In the genomic region with DNA sequence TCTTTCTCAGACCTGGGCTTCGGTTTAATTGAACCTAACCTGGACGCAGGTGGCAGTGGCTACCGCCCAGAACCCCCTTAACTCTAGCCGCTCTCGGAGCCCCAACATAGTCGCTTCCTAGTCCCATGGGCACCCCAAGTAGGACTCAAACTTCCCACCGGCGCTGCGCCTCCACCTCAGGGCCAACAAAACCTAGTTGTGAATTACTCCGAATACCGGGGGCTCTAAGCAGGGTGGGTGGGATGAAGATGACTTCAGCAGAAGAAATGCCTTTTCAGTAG, we compare ENCODE assay signal across 17 mouse cellular contexts. TPM values are rescaled to one million over a fixed set of nuclear protein-coding genes. Genes with fewer than 3 reads are reported as not detected.
DNase-seq lines count a peak whose midpoint lies in the region; ATAC-seq and TF ChIP-seq lines count a peak whose summit lies in the region.
"Had no signal": no experiment of that assay in that cellular context is flagged by ENCODE, and none has a peak within 500 bp of the region (broad histone marks: within the 10 kb centered on the region; RNA-seq: fewer than 3 reads in every experiment).

No protein-coding gene starts in this region.

- ATAC-seq in heart, embryonic 11.5 days (replicated peaks; ENCODE audit: insufficient number of reproducible peaks, low FRiP score, low TSS enrichment) = no peak
- no peak for ATAC-seq in embryonic facial prominence, embryonic 12.5 days (ENCODE audit: insufficient number of reproducible peaks, insufficient read depth, low FRiP score, low TSS enrichment)
- ATAC-seq in limb, embryonic 12.5 days (ENCODE audit: insufficient number of reproducible peaks, insufficient read depth, low FRiP score, low TSS enrichment, low read depth) = 0 out of 2 replicates have a peak, but pooled peaks have one; percentile 10
- ATAC-seq in CD4-positive, CD25-positive, alpha-beta regulatory T cell, adult 4 months = no peak
- ATAC-seq: intestine, embryonic 15.5 days; liver, embryonic 12.5 days had no signal

- H3K4me3 ChIP-seq in heart, embryonic 10.5 days = no peak overlapping the region
- no peak overlapping the region for H3K4me3 ChIP-seq in heart, embryonic 11.5 days (ENCODE audit: low read depth, low read length)
- H3K4me3 ChIP-seq in E14TG2a.4 (replicated peaks; ENCODE audit: low read length) = 0 out of 2 replicates have a peak overlapping the region, but pooled peaks have one; percentile 20
- H3K4me3 ChIP-seq in embryonic facial prominence, embryonic 12.5 days = no peak overlapping the region
- H3K4me3 ChIP-seq in limb, embryonic 12.5 days (replicated peaks) = no peak overlapping the region
- H3K4me3 ChIP-seq: intestine, embryonic 15.5 days; liver, embryonic 12.5 days had no signal

- H3K4me1 ChIP-seq in heart, embryonic 10.5 days = peaks cover 7% of the 10 kb centered on the region; the same call in 1 of the 2 replicates
- no peaks in the 10 kb centered on the region for H3K4me1 ChIP-seq in heart, embryonic 11.5 days (ENCODE audit: control insufficient read depth, insufficient read depth, low read length)
- H3K4me1 ChIP-seq in E14TG2a.4 (replicated peaks; ENCODE audit: low read depth, low read length) = peaks cover 96% of the 10 kb centered on the region
- peaks cover 17% of the 10 kb centered on the region; the same call in 1 of the 2 replicates for H3K4me1 ChIP-seq in embryonic facial prominence, embryonic 12.5 days
- H3K4me1 ChIP-seq in limb, embryonic 12.5 days (replicated peaks) = peaks cover 34% of the 10 kb centered on the region
- H3K4me1 ChIP-seq: intestine, embryonic 15.5 days; liver, embryonic 12.5 days had no signal

- H3K36me3 ChIP-seq in heart, embryonic 10.5 days = no peaks in the 10 kb centered on the region
- no peaks in the 10 kb centered on the region for H3K36me3 ChIP-seq in heart, embryonic 11.5 days (ENCODE audit: control insufficient read depth, insufficient read depth, low read length)
- no peaks in the 10 kb centered on the region for H3K36me3 ChIP-seq in E14TG2a.4 (ENCODE audit: insufficient read depth, low read length)
- H3K36me3 ChIP-seq in embryonic facial prominence, embryonic 12.5 days = no peaks in the 10 kb centered on the region
- H3K36me3 ChIP-seq in limb, embryonic 12.5 days = no peaks in the 10 kb centered on the region
- H3K36me3 ChIP-seq: intestine, embryonic 15.5 days; liver, embryonic 12.5 days had no signal

- DNase-seq in heart, embryonic 10.5 days (ENCODE audit: low spot score) = peak; percentile 72
- no peak for DNase-seq in gastrocnemius, postnatal 25 days
- no peak for DNase-seq in cerebellum, adult 8-10 months
- DNase-seq: B cell, adult 2 months; cerebellum, adult 9-10 months; gastrocnemius, postnatal 14 days; heart, postnatal 14 days; kidney, postnatal 4 days; lung, embryonic 14.5 days had no signal

- H3K4me2 ChIP-seq in heart, embryonic 11.5 days = no peak overlapping the region
- peak overlapping the region; percentile 7; the same call in 1 of the 2 replicates for H3K4me2 ChIP-seq in embryonic facial prominence, embryonic 12.5 days (replicated peaks)
- peak overlapping the region; percentile 49 for H3K4me2 ChIP-seq in limb, embryonic 12.5 days
- H3K4me2 ChIP-seq: intestine, embryonic 15.5 days; liver, embryonic 12.5 days; lung, embryonic 14.5 days had no signal

- no peaks in the 10 kb centered on the region for H3K9me3 ChIP-seq in heart, embryonic 10.5 days
- no peaks in the 10 kb centered on the region for H3K9me3 ChIP-seq in heart, embryonic 11.5 days (replicated peaks; ENCODE audit: control insufficient read depth, low read length)
- H3K9me3 ChIP-seq in E14TG2a.4 (ENCODE audit: low read length) = no peaks in the 10 kb centered on the region
- H3K9me3 ChIP-seq in embryonic facial prominence, embryonic 12.5 days = no peaks in the 10 kb centered on the region
- H3K9me3 ChIP-seq in limb, embryonic 12.5 days = no peaks in the 10 kb centered on the region
- H3K9me3 ChIP-seq: intestine, embryonic 15.5 days; liver, embryonic 12.5 days had no signal

- no peak for TF ChIP-seq CTCF in E14TG2a.4 (conservative IDR thresholded peaks at IDR 0.05; ENCODE audit: low read length)

- WGBS in heart, embryonic 10.5 days = under 1% methylated on average over 11 of the region's 11 CpGs
- 2% methylated on average over 11 of the region's 11 CpGs for WGBS in heart, embryonic 11.5 days (ENCODE audit: insufficient replicate concordance)
- WGBS in embryonic facial prominence, embryonic 12.5 days = 4% methylated on average over 11 of the region's 11 CpGs
- under 1% methylated on average over 11 of the region's 11 CpGs for WGBS in limb, embryonic 12.5 days

- H3K27ac ChIP-seq in heart, embryonic 10.5 days = no peak overlapping the region
- no peak overlapping the region for H3K27ac ChIP-seq in heart, embryonic 11.5 days (ENCODE audit: low read depth, low read length)
- no peak overlapping the region for H3K27ac ChIP-seq in embryonic facial prominence, embryonic 12.5 days
- H3K27ac ChIP-seq in limb, embryonic 12.5 days = no peak overlapping the region
- H3K27ac ChIP-seq: intestine, embryonic 15.5 days; liver, embryonic 12.5 days; macrophage had no signal

- peaks cover 96% of the 10 kb centered on the region for H3K27me3 ChIP-seq in heart, embryonic 10.5 days (ENCODE audit: insufficient read depth, poor library complexity, severe bottlenecking)
- peaks cover 92% of the 10 kb centered on the region for H3K27me3 ChIP-seq in heart, embryonic 11.5 days (ENCODE audit: control insufficient read depth, insufficient read depth, low read length)
- H3K27me3 ChIP-seq in E14TG2a.4 (ENCODE audit: insufficient read depth, low read length) = peaks cover 81% of the 10 kb centered on the region
- peaks cover 77% of the 10 kb centered on the region for H3K27me3 ChIP-seq in embryonic facial prominence, embryonic 12.5 days
- peaks cover 87% of the 10 kb centered on the region for H3K27me3 ChIP-seq in limb, embryonic 12.5 days

- H3K9ac ChIP-seq in heart, embryonic 11.5 days (ENCODE audit: low read depth, low read length) = no peak overlapping the region
- no peak overlapping the region for H3K9ac ChIP-seq in embryonic facial prominence, embryonic 12.5 days
- no peak overlapping the region for H3K9ac ChIP-seq in limb, embryonic 12.5 days (replicated peaks)
- H3K9ac ChIP-seq: intestine, embryonic 15.5 days; liver, embryonic 12.5 days; lung, embryonic 14.5 days had no signal

RNA-seq across cellular contexts. Expression of a gene that starts 28.2 kb away (rescaled TPM):
- polyA plus RNA-seq in heart, embryonic 10.5 days (2016; fragmentation: Nextera tagmentation; extraction: Ambion mirVana) = 1.0 and 1.6 TPM in 2 replicates
- polyA plus RNA-seq in heart, embryonic 11.5 days (2014; fragmentation: Nextera tagmentation; extraction: Ambion mirVana) = 0.14 and 0.39 TPM in 2 replicates
- polyA plus RNA-seq in embryonic facial prominence, embryonic 12.5 days (2016; fragmentation: Nextera tagmentation; extraction: Ambion mirVana) = 8.5 and 9.5 TPM in 2 replicates
- 10.1 and 11.3 TPM in 2 replicates for polyA plus RNA-seq in limb, embryonic 12.5 days (2016; fragmentation: Nextera tagmentation; extraction: Ambion mirVana)
- under 1 TPM in 1 of 2 experiments, not detected in 1; 0.20 TPM for polyA plus RNA-seq in CD4-positive, CD25-positive, alpha-beta regulatory T cell, adult 4 months (2017; shearing (Covaris generic))
- total RNA-seq in gastrocnemius, postnatal 25 days (2021) = not detected
- total RNA-seq: gastrocnemius, postnatal 14 days had no signal
